Mouse (Mus musculus) megakaryocyte, embryonic 14.5 days (primary cell): ENCODE results near the gene BC048562. TPM values are rescaled to one million over a fixed set of nuclear protein-coding genes. Genes with fewer than 3 reads are reported as not detected.

Experiments used
- H3K27me3 ChIP-seq: replicated peaks from 2 replicates; pipeline ENCODE3; 2012; ENCODE audit warnings: inconsistent platforms
- H3K36me3 ChIP-seq: replicated peaks from 2 replicates; pipeline ENCODE3; 2012; ENCODE audit warnings: low read length, inconsistent platforms, mixed read lengths
- H3K4me1 ChIP-seq: 2 replicates; pipeline ENCODE4 v1.6.1; 2012; ENCODE audit warnings: inconsistent platforms
- H3K4me3 ChIP-seq: replicated peaks from 2 replicates; pipeline ENCODE3; 2012; ENCODE audit warnings: moderate library complexity, mild to moderate bottlenecking, inconsistent platforms
- H3K9me3 ChIP-seq: 2 replicates; pipeline ENCODE4 v1.6.1; 2012; ENCODE audit warnings: inconsistent platforms
- FLI1 ChIP-seq: IDR thresholded peaks from 2 replicates; pipeline ENCODE4 v1.6.1; 2012; ENCODE audit warnings: low read length, inconsistent platforms, mixed read lengths
- GATA1 ChIP-seq: IDR thresholded peaks from 3 replicates; pipeline ENCODE4 v1.6.1; 2012; ENCODE audit warnings: mixed read lengths, low read length, inconsistent platforms, borderline replicate concordance
- polyA plus RNA-seq: library from polyadenylated mRNA; stranded (reverse); fragments of >175 nt; gene quantifications from 2 replicates; pipeline ENCODE4 v1.2.3, GENCODE M21; 2012; ENCODE audit warnings: low replicate concordance; ENCODE audit not compliant: insufficient read depth

The BC048562 gene
- polyA plus RNA-seq, result not detected in 2 replicates

DNA sequence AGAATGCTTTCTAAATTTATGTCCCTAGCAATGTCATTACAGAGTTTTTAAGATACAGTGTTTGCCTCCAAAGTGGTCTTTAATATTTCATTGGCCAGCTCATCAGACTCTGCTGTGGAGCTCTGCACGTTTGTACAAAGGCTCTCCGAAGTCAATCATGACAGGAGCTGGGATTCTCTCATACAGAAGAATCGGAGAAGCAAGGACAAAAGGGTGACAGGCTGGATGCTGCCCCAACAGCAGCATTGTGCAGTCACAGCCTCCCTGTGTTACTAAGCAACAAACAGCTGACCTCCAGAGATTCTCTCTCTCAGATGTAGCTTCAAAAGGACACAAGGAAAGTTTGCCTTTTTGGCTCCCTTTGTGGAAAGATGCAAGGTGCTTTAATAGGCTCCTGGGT, at the start of gene BC048562:
Gene BC048562 (plus strand): TSS at position 301 of the 400 bp plus-strand sequence.
- H3K27me3 ChIP-seq, result peaks cover 30% of the 10 kb centered on the region
- peaks cover 7% of the 10 kb centered on the region; the same call in 1 of the 2 replicates for H3K9me3 ChIP-seq
- H3K4me3 ChIP-seq, result no peak within 1 kb of the TSS
- H3K36me3 ChIP-seq, result no peaks in the 10 kb centered on the region
- no peak for TF ChIP-seq GATA1
- TF ChIP-seq FLI1, result no peak
- peaks cover 13% of the 10 kb centered on the region for H3K4me1 ChIP-seq

- Histone ChIP-seq H3K36me3 (peaks cover 96% of the 10 kb centered on the region), H3K4me1 (0 out of 2 replicates have a peak, but pooled peaks cover 4% of the 10 kb centered on the region), H3K27me3 (no peaks in the 10 kb centered on the region), H3K9me3 (no peaks in the 10 kb centered on the region), H3K4me3 (no peak overlapping the region)
- TF ChIP-seq GATA1, result no peak
- no peak for TF ChIP-seq FLI1
Observed at GRCm38 (mm10) chr9:108386816-108387215, 49.5 kb upstream of the BC048562 start.

GRCm38 (mm10) chr9:108388601-108389000, 47.7 kb upstream of the BC048562 start:
- peaks cover 96% of the 10 kb centered on the region for H3K36me3 ChIP-seq
- 0 out of 2 replicates have a peak, but pooled peaks cover 4% of the 10 kb centered on the region for H3K4me1 ChIP-seq
- H3K4me3 ChIP-seq, result no peak overlapping the region
- H3K9me3 ChIP-seq, result no peaks in the 10 kb centered on the region
- H3K27me3 ChIP-seq, result no peaks in the 10 kb centered on the region
- TF ChIP-seq GATA1 (no peak), FLI1 (no peak)

DNA sequence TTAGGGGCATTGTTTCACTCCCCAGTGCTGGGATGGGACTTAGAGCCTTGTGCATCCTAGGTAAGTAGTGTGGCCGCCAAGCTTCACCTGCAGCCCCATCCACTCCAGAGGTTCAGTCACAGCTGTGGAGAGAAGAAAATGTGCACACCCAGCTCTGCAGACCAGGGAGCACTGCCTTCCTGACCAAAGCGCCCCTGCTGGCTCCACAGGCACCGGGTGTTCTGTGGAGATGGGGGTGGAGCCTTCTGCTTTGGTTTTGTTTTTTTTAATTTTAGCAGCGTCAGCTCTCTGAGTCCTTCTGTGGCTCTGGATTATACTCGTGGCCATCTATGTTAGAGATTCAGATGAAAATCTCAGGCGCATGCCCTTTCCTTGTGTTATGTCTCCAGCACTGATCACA, 47.1 kb upstream of the BC048562 start:
- Histone ChIP-seq H3K4me1 (0 out of 2 replicates have a peak, but pooled peaks cover 4% of the 10 kb centered on the region), H3K9me3 (no peaks in the 10 kb centered on the region), H3K27me3 (no peaks in the 10 kb centered on the region), H3K36me3 (peaks cover 96% of the 10 kb centered on the region), H3K4me3 (no peak overlapping the region)
- TF ChIP-seq GATA1 (no peak), FLI1 (no peak)

GRCm38 (mm10) chr9:108392676-108393075, 43.6 kb upstream of the BC048562 start, which contains the start of gene 1700102P08Rik:
Gene 1700102P08Rik (plus strand): TSS chr9:108392805.
- Histone ChIP-seq H3K4me3 (no peak within 1 kb of the TSS), H3K36me3 (peaks cover 74% of the 10 kb centered on the region), H3K9me3 (no peaks in the 10 kb centered on the region), H3K27me3 (no peaks in the 10 kb centered on the region), H3K4me1 (peaks cover 11% of the 10 kb centered on the region)
- TF ChIP-seq FLI1 (no peak), GATA1 (no peak)

GRCm38 (mm10) chr9:108394191-108394590, 42.1 kb upstream of the BC048562 start:
- no peaks in the 10 kb centered on the region for H3K27me3 ChIP-seq
- no peak overlapping the region for H3K4me3 ChIP-seq
- H3K9me3 ChIP-seq, result no peaks in the 10 kb centered on the region
- H3K36me3 ChIP-seq, result peaks cover 59% of the 10 kb centered on the region
- TF ChIP-seq GATA1 (no peak), FLI1 (no peak)
- peaks cover 11% of the 10 kb centered on the region for H3K4me1 ChIP-seq

DNA sequence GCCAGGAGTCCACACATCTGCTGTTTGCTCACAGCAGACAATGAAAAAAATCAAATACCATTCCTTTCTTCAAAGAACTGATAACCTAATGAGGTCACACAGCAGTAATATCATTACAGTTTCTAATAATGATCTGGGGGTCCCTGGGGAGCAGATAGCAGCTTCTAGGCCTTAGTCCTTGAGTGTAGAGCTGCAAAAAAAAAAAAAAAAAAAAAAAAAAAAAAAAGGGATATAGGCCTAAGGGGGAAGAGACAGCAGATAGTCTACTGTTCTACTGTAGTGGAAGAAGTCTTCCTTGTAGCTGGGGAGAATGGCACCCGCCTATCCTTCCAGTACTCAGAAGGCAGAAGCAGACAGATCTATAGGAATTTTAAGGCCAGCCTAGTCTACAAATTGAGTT, 40.9 kb upstream of the BC048562 start:
- Histone ChIP-seq H3K4me3 (no peak overlapping the region), H3K9me3 (no peaks in the 10 kb centered on the region), H3K27me3 (no peaks in the 10 kb centered on the region), H3K4me1 (peaks cover 11% of the 10 kb centered on the region), H3K36me3 (peaks cover 48% of the 10 kb centered on the region)
- no peak for TF ChIP-seq GATA1
- TF ChIP-seq FLI1, result no peak

- Histone ChIP-seq H3K9me3 (no peaks in the 10 kb centered on the region), H3K4me3 (no peak overlapping the region), H3K27me3 (peaks cover 11% of the 10 kb centered on the region), H3K36me3 (peaks cover 19% of the 10 kb centered on the region), H3K4me1 (peaks cover 15% of the 10 kb centered on the region)
- no peak for TF ChIP-seq GATA1
- TF ChIP-seq FLI1, result no peak
Observed at GRCm38 (mm10) chr9:108398324-108398723, 38.0 kb upstream of the BC048562 start.

DNA sequence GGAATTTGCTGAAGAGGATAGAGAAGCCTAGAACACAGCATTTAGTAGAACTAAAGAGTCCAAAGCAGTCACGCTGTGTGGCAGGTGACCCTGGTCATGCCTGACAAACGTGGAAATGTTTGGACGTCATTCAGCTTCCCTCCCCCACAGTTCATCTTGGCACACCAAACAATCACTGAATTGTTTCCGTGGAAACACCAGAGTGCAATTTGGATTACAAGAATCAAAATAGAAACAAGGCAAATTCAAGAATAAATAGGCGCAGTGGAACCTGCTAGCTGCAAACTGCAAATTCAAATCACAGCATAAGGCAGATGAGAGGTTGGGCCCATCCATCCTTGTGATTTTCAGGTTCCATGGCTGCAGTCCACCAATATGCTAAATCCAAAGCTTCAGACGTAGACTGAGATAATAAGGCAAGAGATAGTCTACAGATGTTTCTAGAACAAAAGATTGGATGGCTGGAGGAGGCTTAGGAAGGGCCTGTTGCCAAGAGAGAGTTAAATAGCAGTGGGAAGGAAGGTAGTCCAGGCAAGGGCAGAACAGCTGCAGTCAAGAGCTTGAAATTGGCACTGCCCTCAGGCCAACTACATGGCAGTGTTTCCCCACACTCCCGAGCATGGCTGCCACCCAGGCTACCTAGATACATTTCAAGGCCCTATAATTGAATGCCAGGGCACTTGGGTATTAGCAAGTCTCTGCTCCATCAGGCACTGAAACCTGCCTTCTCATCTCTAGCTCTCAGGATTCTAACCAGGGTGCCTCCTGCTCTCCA, 34.9 kb upstream of the BC048562 start:
- Histone ChIP-seq H3K36me3 (peaks cover under 1% of the 10 kb centered on the region), H3K4me1 (peaks cover 21% of the 10 kb centered on the region), H3K9me3 (no peaks in the 10 kb centered on the region), H3K4me3 (no peak overlapping the region), H3K27me3 (peaks cover 19% of the 10 kb centered on the region)
- TF ChIP-seq GATA1 (no peak), FLI1 (no peak)

GRCm38 (mm10) chr9:108403081-108403480, 33.2 kb upstream of the BC048562 start:
- Histone ChIP-seq H3K4me3 (no peak overlapping the region), H3K9me3 (no peaks in the 10 kb centered on the region), H3K4me1 (peaks cover 24% of the 10 kb centered on the region), H3K36me3 (no peaks in the 10 kb centered on the region), H3K27me3 (peaks cover 22% of the 10 kb centered on the region)
- no peak for TF ChIP-seq FLI1
- TF ChIP-seq GATA1, result no peak

- Histone ChIP-seq H3K4me1 (peaks cover 24% of the 10 kb centered on the region), H3K4me3 (no peak overlapping the region), H3K27me3 (peaks cover 22% of the 10 kb centered on the region), H3K9me3 (no peaks in the 10 kb centered on the region), H3K36me3 (no peaks in the 10 kb centered on the region)
- TF ChIP-seq FLI1 (no peak), GATA1 (no peak)
Observed at GRCm38 (mm10) chr9:108404451-108404850, 31.8 kb upstream of the BC048562 start.
